Mouse (Mus musculus) heart, adult 2 months (tissue): ENCODE measurements at regions not wholly inside any gene's neighbourhood (a gene's known extent, or its start where the extent isn't known, plus 50 kb on each side); places are given as distances from the start of the nearest gene placed in this dataset.

Source experiments
- CTCF ChIP-seq: fragments of 200-600 bp; IDR thresholded peaks from 2 replicates; pipeline ENCODE4 v1.8.1; 2022; ENCODE audit warnings: antibody characterized with exemption, mild to moderate bottlenecking, moderate library complexity
- POLR2A ChIP-seq: fragments of 200-500 bp; IDR thresholded peaks from 2 replicates; pipeline ENCODE4 v1.6.1; 2011; ENCODE audit warnings: mild to moderate bottlenecking, low read depth, low read length, control low read depth; ENCODE audit not compliant: insufficient read depth

GRCm38 (mm10) chr7:58568807-58569206 lies 87.2 kb upstream of the Atp10a start:
- no peak for TF ChIP-seq CTCF
- no peak for TF ChIP-seq POLR2A
